ENCODE assay signal across 12 mouse cellular contexts in genomic region chr8:114850014-114850870, GRCm38 (mm10).
DNase-seq lines count a peak whose midpoint lies in the region; ATAC-seq and TF ChIP-seq lines count a peak whose summit lies in the region.
"Had no signal": no experiment of that assay in that cellular context is flagged by ENCODE, and none has a peak within 500 bp of the region (broad histone marks: within the 10 kb centered on the region; RNA-seq: fewer than 3 reads in every experiment).

No protein-coding gene starts in this region.

- H3K27ac ChIP-seq in kidney, embryonic 14.5 days (ENCODE audit: low read depth, low read length) = no peak overlapping the region
- H3K27ac ChIP-seq in liver, embryonic 14.5 days = no peak overlapping the region
- H3K27ac ChIP-seq: embryonic facial prominence, embryonic 12.5 days; lung, embryonic 15.5 days had no signal

- no peak for TF ChIP-seq CTCF in brain, embryonic 14.5 days (IDR thresholded peaks at IDR 0.05; ENCODE audit: borderline replicate concordance, extremely low read depth, insufficient read depth, insufficient read length)
- no peak for TF ChIP-seq CTCF in liver, embryonic 14.5 days (IDR thresholded peaks at IDR 0.05; ENCODE audit: low read depth)

- no peak for DNase-seq in kidney, adult 9 months
- DNase-seq in A20 (ENCODE audit: low read depth, low spot score) = peak; percentile 66
- DNase-seq in brain, embryonic 14.5 days (ENCODE audit: low read depth) = peak; percentile 47
- DNase-seq in liver, embryonic 14.5 days (ENCODE audit: low read depth in 3 of 3, low spot score in 3 of 3) = no peak
- no peak for DNase-seq in c-Kit-positive CD71-positive TER-119-positive erythroid progenitor cells, embryonic 14.5 days (ENCODE audit: low spot score)
- no peak for DNase-seq in cerebellum, adult 11 months
- DNase-seq in natural killer cell, adult 2 months (ENCODE audit: low spot score in 2 of 2) = no peak
- DNase-seq: right cerebral cortex, postnatal 4 days had no signal

- TF ChIP-seq EP300 in liver, embryonic 14.5 days (IDR thresholded peaks at IDR 0.05; ENCODE audit: low read depth) = no peak

- no peak overlapping the region for H3K9ac ChIP-seq in kidney, embryonic 14.5 days (ENCODE audit: low read depth, low read length)
- H3K9ac ChIP-seq in liver, embryonic 14.5 days (replicated peaks) = no peak overlapping the region
- H3K9ac ChIP-seq: embryonic facial prominence, embryonic 12.5 days; lung, embryonic 15.5 days had no signal

- no peaks in the 10 kb centered on the region for H3K27me3 ChIP-seq in kidney, embryonic 14.5 days (ENCODE audit: control insufficient read depth, insufficient read depth, low read length)
- no peaks in the 10 kb centered on the region for H3K27me3 ChIP-seq in liver, embryonic 14.5 days (ENCODE audit: control insufficient read depth, insufficient read depth, low read length)
- H3K27me3 ChIP-seq: embryonic facial prominence, embryonic 12.5 days; lung, embryonic 15.5 days had no signal

- no peaks in the 10 kb centered on the region; the same call in 1 of the 2 replicates for H3K9me3 ChIP-seq in kidney, embryonic 14.5 days (ENCODE audit: control insufficient read depth, low read length)
- no peaks in the 10 kb centered on the region for H3K9me3 ChIP-seq in liver, embryonic 14.5 days (ENCODE audit: control insufficient read depth, low read length)
- H3K9me3 ChIP-seq: embryonic facial prominence, embryonic 12.5 days; lung, embryonic 15.5 days had no signal

- H3K36me3 ChIP-seq in kidney, embryonic 14.5 days (ENCODE audit: control insufficient read depth, insufficient read depth, low read length) = no peaks in the 10 kb centered on the region
- no peaks in the 10 kb centered on the region for H3K36me3 ChIP-seq in liver, embryonic 14.5 days (replicated peaks; ENCODE audit: control insufficient read depth, insufficient read depth, low read depth)
- H3K36me3 ChIP-seq: embryonic facial prominence, embryonic 12.5 days; lung, embryonic 15.5 days had no signal

- 41% methylated on average over 15 of the region's 15 CpGs for WGBS in kidney, embryonic 14.5 days
- WGBS in liver, embryonic 14.5 days (ENCODE audit: insufficient replicate concordance) = 44% methylated on average over 15 of the region's 15 CpGs

- TF ChIP-seq POLR2A in brain, embryonic 14.5 days (IDR thresholded peaks at IDR 0.05; ENCODE audit: borderline replicate concordance, extremely low read depth, insufficient read depth, insufficient read length, poor library complexity, severe bottlenecking) = no peak

- H3K4me3 ChIP-seq in kidney, embryonic 14.5 days (ENCODE audit: low read length) = no peak overlapping the region
- no peak overlapping the region for H3K4me3 ChIP-seq in liver, embryonic 14.5 days (ENCODE audit: insufficient read depth in 1 of 2, low read depth in 2 of 2, low read length in 2 of 2)
- H3K4me3 ChIP-seq: embryonic facial prominence, embryonic 12.5 days; lung, embryonic 15.5 days had no signal

- H3K4me2 ChIP-seq in kidney, embryonic 14.5 days (replicated peaks; ENCODE audit: low read depth, low read length) = no peak overlapping the region
- no peak overlapping the region for H3K4me2 ChIP-seq in liver, embryonic 14.5 days (ENCODE audit: low read depth)
- H3K4me2 ChIP-seq: embryonic facial prominence, embryonic 12.5 days; lung, embryonic 15.5 days had no signal

- peaks cover 8% of the 10 kb centered on the region; the same call in 1 of the 2 replicates for H3K4me1 ChIP-seq in kidney, embryonic 14.5 days (ENCODE audit: control insufficient read depth, insufficient read depth, low read length)
- peaks cover 0 to 4% of the 10 kb centered on the region in 2 experiments; a peak in 2 of 4 replicates for H3K4me1 ChIP-seq in liver, embryonic 14.5 days (replicated peaks; ENCODE audit: control insufficient read depth in 2 of 2, insufficient read depth in 2 of 2, low read length in 1 of 2)
- H3K4me1 ChIP-seq: lung, embryonic 15.5 days had no signal

- peak; percentile 55; the same call in 1 of the 2 replicates for ATAC-seq in kidney, embryonic 14.5 days (ENCODE audit: low FRiP score, low TSS enrichment)
- peak; percentile 42; the same call in 1 of the 2 replicates for ATAC-seq in liver, embryonic 14.5 days (ENCODE audit: insufficient read depth)
- ATAC-seq: intestine, embryonic 16.5 days had no signal

Comparison
In these comparisons a context has a peak if more than half of its experiments do, and no peak if none do; other contexts are left out.
1. DNase-seq: peak in A20 (single experiment) and brain, embryonic 14.5 days (single experiment); none in kidney, adult 9 months (single experiment), liver, embryonic 14.5 days (0 of 3), c-Kit-positive CD71-positive TER-119-positive erythroid progenitor cells, embryonic 14.5 days (single experiment), cerebellum, adult 11 months (single experiment) and natural killer cell, adult 2 months (0 of 2).